Mouse (Mus musculus) liver, embryonic 14.5 days (tissue): ENCODE results near the gene Relb.

Source experiments
- CTCF ChIP-seq: IDR thresholded peaks from 2 replicates; pipeline ENCODE4 v1.5.1; 2016; ENCODE audit warnings: antibody characterized with exemption, low read depth, control low read depth
- EP300 ChIP-seq: IDR thresholded peaks from 2 replicates; pipeline ENCODE4 v1.6.1; 2016; ENCODE audit warnings: antibody characterized with exemption, low read depth

DNA sequence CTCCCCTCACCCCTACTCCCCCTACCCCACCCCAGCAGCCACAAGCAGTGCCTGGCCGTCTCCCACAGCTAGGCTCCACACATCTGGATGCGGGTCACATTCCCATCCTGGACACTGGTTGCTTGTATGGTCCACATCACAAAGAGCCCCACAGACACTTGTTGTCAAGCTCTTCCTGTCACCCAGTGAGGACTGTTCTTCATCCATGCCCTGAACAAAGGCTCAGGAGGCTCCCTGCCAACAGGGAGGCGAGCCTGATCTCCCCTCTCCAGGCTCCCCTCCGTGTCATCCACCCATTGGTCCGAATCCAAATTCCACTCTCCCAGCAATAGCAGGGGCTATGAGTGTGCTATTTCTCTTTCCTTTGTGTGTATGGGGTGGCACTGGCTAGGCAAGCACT lies 28.7 kb downstream of the Relb start:
- no peak for TF ChIP-seq EP300
- TF ChIP-seq CTCF, result no peak
